Mouse (Mus musculus) spleen, adult 2 months (tissue): ENCODE measurements at regions not wholly inside any gene's neighbourhood (a gene's known extent, or its start where the extent isn't known, plus 50 kb on each side); places are given as distances from the start of the nearest gene placed in this dataset.

Experiments
- DNase-seq, 2 experiments: peaks; one replicate each; pipeline versions ENCODE4 v3.0.0 to v3.0.0-alpha.2; 2012 to 2021; ENCODE audit warnings: low spot score in 2 of 2, low read depth in 1 of 2
- H3K27ac ChIP-seq: fragments of 200-500 bp; 2 replicates; pipeline ENCODE4 v1.5.1; 2012; ENCODE audit warnings: low read length, inconsistent platforms; ENCODE audit not compliant: insufficient read depth
- H3K27me3 ChIP-seq: fragments of 200-500 bp; 2 replicates; pipeline ENCODE4 v1.6.1; 2012; ENCODE audit warnings: mild to moderate bottlenecking, moderate library complexity, low read length, inconsistent platforms; ENCODE audit not compliant: control insufficient read depth, insufficient read depth
- H3K36me3 ChIP-seq: fragments of 200-500 bp; 2 replicates; pipeline ENCODE4 v1.6.1; 2012; ENCODE audit warnings: mild to moderate bottlenecking, low read length, inconsistent platforms; ENCODE audit not compliant: control insufficient read depth, insufficient read depth
- H3K4me1 ChIP-seq: fragments of 200-500 bp; 2 replicates; pipeline ENCODE4 v1.6.1; 2011; ENCODE audit warnings: inconsistent platforms; ENCODE audit not compliant: control insufficient read depth, insufficient read depth, insufficient read length
- H3K4me3 ChIP-seq: fragments of 200-500 bp; 2 replicates; pipeline ENCODE4 v1.5.1; 2011; ENCODE audit warnings: mild to moderate bottlenecking, inconsistent platforms; ENCODE audit not compliant: insufficient read depth, insufficient read length; ENCODE audit errors: extremely low read depth
- CTCF ChIP-seq: fragments of 200-500 bp; IDR thresholded peaks from 2 replicates; pipeline ENCODE4 v1.5.1; 2011; ENCODE audit warnings: mild to moderate bottlenecking, inconsistent platforms; ENCODE audit not compliant: insufficient read depth, insufficient read length, insufficient replicate concordance; ENCODE audit errors: extremely low read depth
- POLR2A ChIP-seq: fragments of 200-500 bp; IDR thresholded peaks from 2 replicates; pipeline ENCODE4 v1.6.1; 2011; ENCODE audit warnings: low read depth, low read length, inconsistent platforms
- WGBS: fragments of 180-500 bp; shearing (Covaris S2); methylation state at CpG from one replicate; pipeline ENCODE4 v1.1.7; 2018; 5-methylcytosine and 5-hydroxymethylcytosine counted together

DNA sequence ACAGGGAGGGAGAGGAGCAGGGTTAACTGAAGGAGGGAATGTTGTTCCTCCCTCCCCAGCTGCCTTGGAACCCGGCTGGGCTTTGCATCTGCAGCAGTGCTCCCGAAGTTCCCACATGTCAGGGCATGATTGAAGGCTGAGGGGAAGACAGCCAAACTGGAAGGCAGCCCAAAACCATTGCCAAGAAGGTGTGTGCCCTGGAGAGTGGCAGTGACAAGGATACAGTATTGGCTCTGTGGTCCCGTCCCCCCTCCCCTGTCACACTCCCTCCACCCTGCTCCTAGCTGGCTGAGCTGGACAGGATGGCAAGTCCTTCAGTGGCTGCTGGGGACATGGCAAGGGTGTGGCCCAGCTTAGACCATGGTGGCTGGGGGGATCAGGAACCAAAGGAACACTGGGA, 79.1 kb downstream of the Cyp26b1 start:
- Histone ChIP-seq H3K27ac (no peak overlapping the region), H3K4me3 (no peak overlapping the region), H3K27me3 (no peaks in the 10 kb centered on the region), H3K4me1 (no peaks in the 10 kb centered on the region), H3K36me3 (no peaks in the 10 kb centered on the region)
- TF ChIP-seq POLR2A: no peak
- no peak for TF ChIP-seq CTCF
- WGBS: 49% methylated on average over 3 of the region's 3 CpGs
- DNase-seq: no peak

DNA sequence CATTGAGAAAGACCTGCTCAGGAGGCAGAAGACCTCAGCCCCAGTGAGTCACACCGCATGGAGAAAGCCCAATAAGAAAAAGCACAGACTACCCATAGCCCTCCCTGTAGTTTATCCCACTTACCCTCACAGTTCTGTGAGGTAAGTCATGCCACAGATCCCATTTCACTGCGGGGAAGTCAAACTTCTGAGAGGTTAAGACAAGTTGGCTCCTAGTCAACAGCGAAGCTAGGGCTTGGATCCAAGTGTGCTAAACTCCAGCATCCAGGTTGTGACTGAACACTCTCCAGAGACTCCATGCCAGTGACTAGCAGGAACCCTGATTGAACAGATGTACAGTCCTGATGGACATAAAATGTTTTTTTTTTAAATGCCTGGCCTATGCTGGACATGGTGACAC, 85.1 kb downstream of the Cyp26b1 start:
- 93% methylated on average over 3 of the region's 3 CpGs for WGBS
- no peak for DNase-seq

DNA sequence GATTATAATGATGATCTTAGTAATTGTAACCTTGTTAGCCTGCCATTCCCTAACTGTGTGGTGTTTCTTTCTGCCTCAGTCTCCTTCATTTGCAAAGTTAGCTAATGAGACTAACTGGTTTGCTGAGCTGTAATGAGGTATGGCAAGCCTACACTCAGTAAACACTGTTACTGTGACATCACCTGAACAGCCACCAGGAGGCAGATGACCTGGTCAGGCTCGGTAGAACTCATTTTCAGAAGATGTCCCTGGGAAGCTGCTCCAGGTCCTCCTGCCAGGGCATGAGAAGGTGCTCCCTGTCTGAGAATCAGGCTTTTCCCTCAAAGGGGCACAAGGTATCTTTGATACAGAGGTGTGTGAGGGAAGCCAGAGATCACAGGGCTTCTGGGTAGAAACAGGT, 87.0 kb downstream of the Cyp26b1 start:
- WGBS: 20% methylated on average over 1 of the region's 1 CpGs
- Histone ChIP-seq H3K36me3 (no peaks in the 10 kb centered on the region), H3K4me3 (no peak overlapping the region), H3K4me1 (no peaks in the 10 kb centered on the region), H3K27me3 (no peaks in the 10 kb centered on the region), H3K27ac (no peak overlapping the region)
- DNase-seq: no peak
- TF ChIP-seq POLR2A (no peak), CTCF (no peak)

More for the DNA sequence above, 85.1 kb downstream of the Cyp26b1 start:
- H3K27ac ChIP-seq: no peak overlapping the region
- H3K4me3 ChIP-seq: no peak overlapping the region
- TF ChIP-seq POLR2A (no peak), CTCF (no peak)
- no peaks in the 10 kb centered on the region for H3K36me3 ChIP-seq
- no peaks in the 10 kb centered on the region for H3K4me1 ChIP-seq
- H3K27me3 ChIP-seq: no peaks in the 10 kb centered on the region

DNA sequence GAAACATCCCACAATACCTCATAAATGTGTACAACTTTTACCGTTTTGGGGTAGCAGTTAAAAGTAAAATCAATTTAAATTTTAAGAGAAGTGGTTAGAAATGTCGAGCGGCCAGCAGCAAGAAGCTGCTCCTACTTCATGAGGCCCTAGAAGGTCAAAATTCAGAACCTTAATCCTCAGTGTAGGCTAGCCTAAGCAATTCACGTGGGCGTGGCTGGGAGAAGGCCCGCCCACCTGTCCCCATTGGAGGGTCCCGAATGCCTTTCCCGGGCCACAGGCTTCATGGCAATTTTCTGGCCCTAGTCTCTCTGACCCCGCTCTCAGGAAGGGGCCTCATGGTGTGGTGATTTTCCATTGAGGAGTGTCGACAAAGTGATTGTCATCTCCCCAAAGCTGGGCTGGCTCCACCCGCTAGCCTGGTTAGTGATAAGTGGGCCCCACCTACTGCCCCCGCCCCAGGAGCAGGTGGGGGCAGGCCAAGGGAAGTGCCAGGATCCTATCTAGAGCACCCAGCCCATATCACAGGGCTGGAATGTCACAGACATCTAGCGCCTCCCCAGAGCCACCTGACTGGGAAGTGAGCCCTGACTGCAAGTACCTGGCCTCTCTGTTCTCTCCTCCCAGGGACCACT, 93.3 kb downstream of the Cyp26b1 start:
- TF ChIP-seq POLR2A: no peak
- TF ChIP-seq CTCF: no peak
- WGBS: 59% methylated on average over 13 of the region's 13 CpGs

DNA sequence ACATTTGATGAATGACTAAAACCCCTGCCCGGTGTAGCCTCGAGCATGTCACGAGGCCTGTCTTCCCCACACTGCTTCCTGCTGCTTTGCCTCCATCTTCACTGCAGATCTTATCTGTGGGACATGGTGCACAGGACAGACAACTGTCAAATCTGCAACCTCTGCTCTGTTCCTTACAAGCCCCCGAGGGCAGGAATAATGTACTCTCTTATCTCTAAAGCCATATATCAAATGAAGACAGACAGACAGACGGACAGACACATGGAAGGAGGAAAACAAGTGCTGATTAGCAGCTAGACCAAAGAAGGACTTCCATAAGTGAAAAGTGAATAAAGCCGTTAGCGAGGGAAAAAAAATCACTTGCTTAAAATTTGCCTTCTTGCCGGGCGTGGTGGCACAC, 95.6 kb downstream of the Cyp26b1 start:
- TF ChIP-seq POLR2A (no peak), CTCF (no peak)
- no peak for DNase-seq
- WGBS: 55% methylated on average over 9 of the region's 9 CpGs

More for the DNA sequence above, 93.3 kb downstream of the Cyp26b1 start:
- H3K4me1 ChIP-seq: no peaks in the 10 kb centered on the region
- DNase-seq: no peak
- H3K4me3 ChIP-seq: no peak overlapping the region
- no peak overlapping the region for H3K27ac ChIP-seq
- no peaks in the 10 kb centered on the region for H3K27me3 ChIP-seq
- no peaks in the 10 kb centered on the region for H3K36me3 ChIP-seq

DNA sequence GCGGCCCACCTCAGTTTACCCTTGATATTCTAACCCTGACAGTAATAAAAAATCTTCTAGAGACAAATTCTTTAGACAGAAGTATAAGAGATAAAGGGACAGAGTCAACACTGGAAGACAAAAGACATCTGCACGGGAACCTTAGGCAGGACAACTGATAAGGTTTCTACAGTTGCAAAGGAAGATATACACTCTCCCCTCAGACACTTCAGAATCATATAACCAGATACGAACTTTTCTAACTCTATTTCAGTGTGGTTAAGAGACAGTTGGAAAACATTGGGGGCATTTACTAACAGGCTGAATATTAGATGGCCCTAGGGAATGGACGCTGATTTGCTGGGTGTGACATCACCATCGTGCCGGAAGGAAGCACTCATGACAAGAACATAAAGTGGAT, 100.0 kb downstream of the Cyp26b1 start:
- Histone ChIP-seq H3K27me3 (no peaks in the 10 kb centered on the region), H3K4me1 (no peaks in the 10 kb centered on the region), H3K27ac (no peak overlapping the region), H3K4me3 (no peak overlapping the region), H3K36me3 (no peaks in the 10 kb centered on the region)
- TF ChIP-seq POLR2A (no peak), CTCF (no peak)
- WGBS: 83% methylated on average over 6 of the region's 6 CpGs
- DNase-seq: no peak

More for the DNA sequence above, 95.6 kb downstream of the Cyp26b1 start:
- Histone ChIP-seq H3K4me3 (no peak overlapping the region), H3K36me3 (no peaks in the 10 kb centered on the region), H3K27ac (no peak overlapping the region), H3K4me1 (no peaks in the 10 kb centered on the region), H3K27me3 (no peaks in the 10 kb centered on the region)

DNA sequence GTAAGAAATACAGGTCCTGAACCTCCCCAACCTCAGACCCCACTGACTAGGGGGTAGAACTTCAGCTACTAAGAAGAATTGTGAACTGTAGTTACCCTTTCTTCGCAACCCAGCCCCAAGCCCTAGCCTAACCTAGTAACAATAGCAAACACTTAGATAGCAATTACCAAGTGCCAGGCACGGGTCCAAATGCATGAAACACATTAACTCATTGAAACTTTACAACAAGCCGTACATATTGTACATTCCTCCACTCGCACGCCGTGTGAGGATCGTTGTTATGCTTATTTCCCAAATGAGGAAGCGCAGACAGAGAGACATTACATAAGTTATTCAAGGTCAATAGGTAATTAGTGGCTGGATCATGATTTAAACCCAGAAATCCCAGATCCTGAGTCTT, 100.5 kb downstream of the Cyp26b1 start:
- 84% methylated on average over 8 of the region's 8 CpGs for WGBS
- no peak overlapping the region for H3K4me3 ChIP-seq
- no peaks in the 10 kb centered on the region for H3K4me1 ChIP-seq
- no peak for TF ChIP-seq CTCF
- TF ChIP-seq POLR2A: no peak
- H3K36me3 ChIP-seq: no peaks in the 10 kb centered on the region
- H3K27ac ChIP-seq: no peak overlapping the region
- no peak for DNase-seq
- H3K27me3 ChIP-seq: no peaks in the 10 kb centered on the region

DNA sequence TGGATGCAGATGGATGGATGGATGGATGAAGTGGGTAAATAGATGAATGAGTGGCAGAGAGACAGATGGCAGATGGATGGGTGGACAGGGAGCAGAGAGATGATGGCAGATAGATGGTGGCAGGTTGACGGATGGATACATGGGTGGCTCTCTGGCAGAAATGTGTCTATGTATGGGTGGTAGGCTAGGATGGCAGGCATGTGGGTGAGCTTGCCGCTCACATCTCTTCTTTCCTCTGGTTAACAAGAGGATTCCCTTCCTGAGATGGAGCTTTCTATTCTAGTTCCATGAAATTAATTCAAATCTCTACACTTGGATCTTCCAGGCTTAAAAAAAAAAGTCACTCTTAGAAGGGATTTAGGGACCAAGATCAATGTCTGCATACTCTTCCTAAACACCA, 101.1 kb downstream of the Cyp26b1 start:
- no peak for DNase-seq
- no peaks in the 10 kb centered on the region for H3K27me3 ChIP-seq
- H3K27ac ChIP-seq: no peak overlapping the region
- no peaks in the 10 kb centered on the region for H3K36me3 ChIP-seq
- 90% methylated on average over 2 of the region's 2 CpGs for WGBS
- no peak overlapping the region for H3K4me3 ChIP-seq
- H3K4me1 ChIP-seq: no peaks in the 10 kb centered on the region
- no peak for TF ChIP-seq CTCF
- TF ChIP-seq POLR2A: no peak
